Mouse (Mus musculus) kidney, postnatal 36 days (tissue): ENCODE measurements around the gene Gm11214.
A peak's percentile ranks its signal among the peaks of the same experiment; 100 is the strongest.

ENCODE experiments used
- DNase-seq, 2 experiments: peaks; one replicate each; pipeline ENCODE4 v3.0.0; 2021 to 2022; ENCODE audit warnings: mixed read lengths in 2 of 2

The Gm11214 gene

DNA sequence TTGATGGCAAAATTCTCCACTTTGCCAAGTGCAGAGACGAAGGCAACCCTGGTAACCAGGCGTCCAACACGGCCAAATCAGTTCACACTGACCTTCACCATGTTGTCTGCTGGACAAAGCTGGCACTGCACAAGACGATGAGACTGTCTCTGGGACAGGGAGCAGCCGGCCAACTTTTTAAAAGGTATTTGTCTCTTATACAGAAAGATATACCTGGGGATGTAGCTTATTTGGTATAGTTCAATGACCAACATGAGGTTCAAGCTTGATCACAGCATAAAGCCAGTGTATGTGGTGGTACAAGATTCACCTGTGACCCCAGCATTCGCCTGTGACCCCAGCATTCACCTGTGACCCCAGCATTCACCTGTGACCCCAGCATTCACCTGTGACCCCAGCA, at the start of gene Gm11214:
Gene Gm11214 (minus strand): TSS at position 101 of the 400 bp plus-strand sequence.
- no peak for DNase-seq

- DNase-seq: no peak
Measured at GRCm38 (mm10) chr4:63711886-63712285, 48.7 kb upstream of the Gm11214 start.

DNA sequence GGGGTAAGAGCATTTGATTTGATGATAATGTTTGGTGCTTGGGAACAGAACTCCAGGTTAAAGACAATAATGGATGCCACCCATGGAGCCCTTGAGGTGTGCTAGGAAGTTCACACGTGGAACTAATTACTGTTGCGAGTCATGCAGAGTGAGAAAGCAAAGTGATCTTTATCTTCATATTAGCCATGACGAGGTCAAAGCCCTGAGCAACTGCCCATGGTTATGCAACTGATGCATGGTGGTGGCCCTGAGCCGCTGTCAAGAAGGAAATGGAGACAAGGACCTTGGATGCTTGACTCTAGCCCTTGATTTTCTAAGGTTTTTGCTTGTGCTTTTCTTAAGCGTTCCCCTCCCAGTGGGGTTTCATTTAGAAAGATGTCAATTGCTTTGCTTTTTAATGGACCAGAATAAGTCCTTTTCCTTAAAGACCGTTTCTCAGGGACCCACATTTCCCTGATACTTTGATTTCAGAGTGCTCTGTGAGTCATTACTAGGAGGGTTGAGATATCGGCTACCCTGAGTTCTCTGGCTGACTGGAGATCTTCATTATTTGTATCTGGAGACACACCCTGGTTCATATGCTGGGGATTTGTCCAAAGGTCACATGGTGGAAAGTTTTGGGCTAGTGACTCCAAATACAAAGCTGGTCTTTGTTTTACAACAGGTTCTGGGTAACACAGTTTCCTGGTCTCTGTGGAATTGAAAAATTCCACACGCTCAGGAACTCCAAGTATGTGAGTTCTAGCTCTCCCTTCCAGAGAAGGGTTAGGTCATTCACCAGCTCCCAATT, 47.4 kb upstream of the Gm11214 start:
- no peak for DNase-seq

DNA sequence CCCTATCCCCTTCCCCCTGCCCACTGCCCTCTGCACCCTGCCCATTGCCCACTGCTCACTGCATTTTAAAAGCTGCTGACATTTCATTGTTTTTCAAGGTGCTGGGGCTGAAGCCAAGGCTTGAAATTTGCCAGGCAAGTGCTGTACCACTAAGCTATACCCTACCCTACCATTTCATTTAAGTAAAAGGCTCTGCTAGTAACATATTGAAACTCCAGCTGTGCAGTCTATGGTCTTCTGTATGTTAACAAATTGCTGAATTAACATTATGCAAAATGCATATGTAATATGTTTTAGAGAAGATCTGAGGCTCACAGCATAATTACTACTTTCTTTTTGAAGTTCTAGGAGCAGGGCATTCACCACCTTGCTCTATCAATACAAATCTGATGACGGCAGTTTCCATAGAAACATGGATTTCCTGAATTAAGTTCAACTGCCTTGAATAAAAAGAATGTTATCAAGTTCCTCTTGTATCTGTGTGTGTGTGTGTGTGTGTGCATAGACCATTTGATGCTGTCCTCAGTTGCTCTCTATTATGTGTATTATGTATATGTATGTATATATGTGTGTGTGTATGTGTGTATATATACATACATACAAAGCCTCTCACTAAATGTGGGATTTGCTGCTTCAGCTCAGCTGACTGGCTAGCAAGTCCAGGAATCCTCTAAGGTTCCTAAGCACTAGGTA, 43.2 kb upstream of the Gm11214 start:
- no peak for DNase-seq

GRCm38 (mm10) chr4:63704232-63704631, 41.1 kb upstream of the Gm11214 start:
- DNase-seq: no peak

GRCm38 (mm10) chr4:63703686-63704085, 40.5 kb upstream of the Gm11214 start:
- DNase-seq: no peak

GRCm38 (mm10) chr4:63702006-63702704, 39.0 kb upstream of the Gm11214 start:
- no peak for DNase-seq

DNA sequence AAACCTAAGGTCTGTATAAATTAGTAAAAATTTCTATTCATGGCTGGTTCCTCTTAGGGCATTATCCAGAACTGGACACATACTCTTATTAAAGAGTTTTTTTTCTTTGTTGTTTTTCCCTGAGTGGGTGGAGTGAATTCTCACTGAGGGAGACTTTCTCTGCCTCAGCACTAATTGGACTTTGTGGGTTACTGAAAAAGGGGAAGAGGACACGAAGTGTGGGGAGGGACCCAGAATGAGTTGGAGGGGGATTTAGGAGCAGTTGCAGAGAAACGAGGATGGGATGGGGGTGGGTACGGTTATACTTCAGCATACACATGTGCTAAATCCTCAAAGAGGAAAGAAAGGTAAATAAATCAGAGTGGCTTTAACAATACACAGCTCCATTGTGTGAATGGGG, 36.6 kb upstream of the Gm11214 start:
- DNase-seq: no peak

DNA sequence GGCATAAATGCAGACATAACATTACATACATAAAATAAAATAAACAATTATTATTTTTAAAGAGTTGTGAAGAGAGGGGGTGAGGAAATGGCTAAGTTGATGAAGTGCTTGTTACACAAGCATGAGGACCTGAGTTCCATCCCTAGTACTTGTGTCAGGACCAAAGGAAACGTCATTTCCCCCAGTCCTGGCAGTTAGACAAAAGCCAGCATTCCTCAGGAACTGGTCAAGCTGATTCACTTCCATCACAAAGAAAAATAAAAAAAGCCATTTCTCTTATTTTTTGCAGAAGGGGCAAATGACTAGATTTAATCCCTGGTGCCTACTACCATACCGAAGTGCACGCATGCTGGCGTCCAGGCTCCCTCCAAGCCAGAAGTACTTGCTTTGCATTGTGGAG, 33.7 kb upstream of the Gm11214 start:
- DNase-seq: peak in 1 of 2 experiments; percentile 14

DNA sequence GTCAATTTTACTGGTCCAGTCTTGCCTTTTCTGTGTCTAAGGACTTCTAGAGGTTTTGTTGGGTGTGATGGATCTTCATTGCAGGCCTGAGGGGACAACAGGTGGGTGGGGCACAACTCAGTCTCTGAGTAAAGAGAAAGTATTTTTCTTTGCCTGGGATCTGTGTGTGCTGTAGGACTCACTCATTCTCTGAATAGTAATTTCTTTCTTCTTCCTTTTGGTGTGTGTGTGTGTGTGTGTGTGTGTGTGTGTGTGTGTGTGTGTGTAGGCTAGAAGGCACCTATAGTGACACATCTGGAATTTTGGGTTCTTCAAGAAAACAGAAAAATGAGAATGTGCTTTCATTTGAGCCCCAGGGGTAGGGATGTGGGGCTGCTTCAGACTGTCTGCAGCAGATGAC, 29.2 kb upstream of the Gm11214 start:
- DNase-seq: peak in 1 of 2 experiments; percentile 69

DNA sequence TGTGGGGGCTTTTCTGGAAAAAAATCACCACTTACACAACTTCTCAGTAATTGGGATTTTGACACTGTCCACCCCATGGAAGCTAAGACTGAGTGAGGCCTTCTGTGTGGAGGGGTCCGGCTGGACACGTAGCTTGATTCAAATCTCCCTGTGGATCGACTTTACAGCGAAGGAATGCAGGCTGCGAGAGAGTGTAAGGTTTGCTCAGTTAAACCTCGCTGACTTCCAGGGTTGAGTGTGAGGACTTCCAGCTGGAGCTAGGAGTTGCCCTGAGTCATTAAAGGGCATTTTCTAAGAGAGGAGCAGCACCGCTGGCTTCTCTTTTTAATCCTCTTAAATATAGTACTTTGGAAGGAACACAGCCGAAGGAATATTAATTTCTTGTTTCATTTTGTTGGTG, 24.2 kb upstream of the Gm11214 start:
- peak; percentile 6 to 7 for DNase-seq

DNA sequence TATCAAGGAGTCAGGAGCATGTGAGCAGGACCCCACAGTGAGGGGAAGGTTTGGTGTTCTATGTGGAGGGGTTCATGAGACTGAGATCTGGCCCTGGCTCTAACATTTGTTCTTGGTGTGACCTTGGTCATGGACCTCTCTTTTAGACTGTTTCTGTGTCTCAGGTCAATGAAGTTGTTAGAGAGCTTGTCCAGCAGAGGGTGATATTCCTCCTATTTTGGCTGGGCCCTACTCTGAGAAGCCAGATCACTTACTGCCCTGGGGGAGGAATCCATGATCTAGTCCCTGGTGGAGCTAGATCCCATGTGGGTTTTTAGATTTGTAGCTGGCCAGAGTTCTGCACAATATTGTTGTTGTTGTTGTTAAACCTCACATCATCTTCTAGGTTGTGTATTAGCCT, 23.0 kb upstream of the Gm11214 start:
- DNase-seq: peak; percentile 59 to 62

DNA sequence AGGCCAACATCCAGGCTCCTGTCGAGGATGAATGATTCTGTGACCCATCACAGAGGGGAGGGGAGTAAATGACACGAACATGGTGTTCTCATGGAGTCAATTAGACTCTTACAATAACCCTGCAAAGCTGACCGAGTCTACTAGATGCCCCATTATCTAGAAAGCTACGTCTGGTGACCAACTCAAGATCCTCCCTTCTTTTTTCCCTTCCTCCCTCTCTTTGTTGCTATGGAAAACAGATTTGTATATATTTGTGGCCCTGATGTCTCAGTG, 22.0 kb upstream of the Gm11214 start:
- DNase-seq: no peak

- DNase-seq: no peak
Measured at GRCm38 (mm10) chr4:63684412-63685252, 21.5 kb upstream of the Gm11214 start.

DNA sequence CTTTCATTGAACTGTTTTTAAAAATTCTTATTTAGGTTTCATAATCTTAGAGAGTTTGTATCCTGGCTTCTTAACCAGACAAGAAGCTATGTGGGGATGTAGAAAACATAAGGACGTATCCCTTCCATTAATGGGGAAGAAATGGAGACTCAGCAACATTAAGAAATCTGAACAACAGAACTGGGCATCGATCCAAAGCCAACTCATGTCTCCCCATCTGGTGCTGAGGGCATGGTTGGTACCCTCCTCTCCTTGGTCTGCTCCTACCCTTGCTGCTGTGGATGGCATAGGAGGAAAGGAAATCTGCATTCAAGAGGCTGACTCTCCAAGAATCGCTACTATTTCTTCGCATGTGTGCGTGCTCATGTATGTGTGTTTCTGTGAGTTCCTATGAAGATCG, 20.5 kb upstream of the Gm11214 start:
- DNase-seq: no peak

GRCm38 (mm10) chr4:63683056-63683455, 19.9 kb upstream of the Gm11214 start:
- DNase-seq: no peak

- no peak for DNase-seq
Measured at GRCm38 (mm10) chr4:63682441-63682840, 19.3 kb upstream of the Gm11214 start.

DNA sequence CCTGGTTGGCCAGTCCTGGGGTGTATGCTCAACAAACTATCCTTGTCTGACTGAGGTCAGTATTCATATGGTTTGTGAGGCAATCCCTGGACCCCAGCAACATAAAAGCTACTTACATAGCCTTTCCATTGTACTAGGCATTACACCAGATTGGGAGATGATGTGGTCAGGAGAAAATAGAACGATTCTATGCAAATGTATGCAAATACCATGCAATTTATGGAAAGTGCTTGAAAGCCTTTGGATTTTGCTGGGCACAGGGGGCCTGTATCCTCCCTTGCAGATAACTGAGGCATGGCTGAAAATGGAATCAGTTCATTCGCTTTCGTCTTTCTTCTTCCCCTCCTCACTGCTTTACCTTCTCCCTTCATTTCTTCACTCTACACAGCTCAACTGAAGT, 18.4 kb upstream of the Gm11214 start:
- no peak for DNase-seq

GRCm38 (mm10) chr4:63675128-63675527, 11.9 kb upstream of the Gm11214 start:
- DNase-seq: no peak

DNA sequence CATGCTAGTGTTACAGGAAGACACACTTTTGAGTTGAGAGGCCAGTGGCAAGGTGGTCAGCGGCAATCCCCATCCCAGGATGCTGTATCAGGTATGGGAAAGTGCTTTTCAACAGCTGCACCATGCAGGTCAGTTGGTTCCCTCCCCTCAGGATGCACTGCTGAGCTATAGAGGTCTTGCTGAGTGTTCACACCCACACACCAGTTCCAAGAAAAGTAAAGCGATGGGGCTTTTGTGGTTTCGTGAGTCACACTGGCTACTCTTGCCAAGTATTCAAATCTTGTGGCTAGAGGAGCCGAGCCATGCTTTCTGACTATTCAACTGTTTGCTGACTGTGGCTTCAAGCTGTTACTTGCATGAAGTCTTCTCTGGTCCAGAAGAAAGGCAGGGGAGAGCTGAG, 5.1 kb upstream of the Gm11214 start:
- DNase-seq: no peak

DNA sequence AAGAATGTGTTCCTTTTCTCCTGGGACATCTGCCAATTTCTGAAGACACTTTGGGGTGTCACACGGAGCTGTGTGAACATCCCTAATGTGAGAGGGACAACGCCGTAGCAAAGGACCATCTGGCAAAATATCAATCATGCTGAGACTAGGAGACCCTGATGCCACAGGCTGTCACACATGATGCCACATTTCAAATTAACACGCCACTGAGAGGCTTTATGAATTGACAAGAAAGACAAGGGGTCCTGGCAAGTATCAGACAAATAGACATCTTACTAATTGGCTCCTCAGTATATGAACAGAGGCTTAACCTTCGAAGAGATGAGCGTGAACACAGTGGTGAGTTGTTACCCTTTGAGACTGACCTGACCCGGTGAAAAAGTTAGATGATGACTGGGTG, 2.6 kb upstream of the Gm11214 start:
- no peak for DNase-seq

DNA sequence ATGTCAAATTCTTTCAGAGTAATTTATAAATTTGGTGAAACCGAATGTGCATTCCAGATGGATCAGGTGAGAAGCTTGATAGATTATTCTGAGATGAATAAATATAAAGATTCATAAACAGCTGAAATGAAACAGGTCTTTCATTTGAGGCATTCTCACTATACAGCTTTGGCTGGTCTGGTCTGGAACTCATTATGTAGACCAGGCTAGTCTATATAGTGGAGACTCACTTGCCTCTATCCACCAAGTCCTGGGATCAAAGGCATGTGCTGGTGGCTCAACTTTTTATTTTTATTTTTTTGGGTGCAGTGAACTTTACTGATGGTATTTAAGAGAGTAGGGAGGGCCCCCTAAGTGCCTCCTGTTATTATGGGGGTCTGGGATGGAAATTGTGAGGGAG, 1.3 kb downstream of the Gm11214 start:
- DNase-seq: no peak

GRCm38 (mm10) chr4:63661426-63661825, 1.8 kb downstream of the Gm11214 start:
- no peak for DNase-seq
